Mouse (Mus musculus): ENCODE measurements around the gene Dock9.

DNA sequence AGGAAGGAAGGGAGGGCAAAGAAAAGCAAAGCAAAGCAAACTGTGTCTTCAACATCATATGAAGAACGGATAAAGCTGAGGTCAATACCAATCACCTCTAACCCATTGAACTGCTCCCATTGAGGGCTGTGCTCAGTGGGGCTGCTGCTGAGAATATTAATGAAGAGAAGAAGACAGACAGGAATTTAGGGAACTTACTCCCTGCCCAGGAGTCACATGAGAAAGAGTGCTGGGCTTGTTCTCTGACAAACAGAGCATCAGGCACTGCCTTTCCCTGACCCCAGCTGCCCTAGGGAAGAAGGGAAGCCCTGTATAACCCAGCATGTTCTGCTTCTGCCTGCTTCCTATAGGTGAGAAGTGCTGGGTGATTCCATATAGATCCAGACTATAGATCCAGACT is 109.5 kb downstream of the Dock9 start:
- TF ChIP-seq POLR2A (IDR thresholded peaks at IDR 0.05; ENCODE audit: borderline replicate concordance, low read depth, low read length) (no peak), CTCF (IDR thresholded peaks at IDR 0.05; ENCODE audit: low read depth, low read length) (no peak)
